Mouse (Mus musculus): ENCODE results near the gene Serpinf1. TPM values are rescaled to one million over a fixed set of nuclear protein-coding genes. Genes with fewer than 3 reads are reported as not detected.

The Serpinf1 gene
- polyA plus RNA-seq, 1 experiment from 2014 or later = 32.4 TPM

DNA sequence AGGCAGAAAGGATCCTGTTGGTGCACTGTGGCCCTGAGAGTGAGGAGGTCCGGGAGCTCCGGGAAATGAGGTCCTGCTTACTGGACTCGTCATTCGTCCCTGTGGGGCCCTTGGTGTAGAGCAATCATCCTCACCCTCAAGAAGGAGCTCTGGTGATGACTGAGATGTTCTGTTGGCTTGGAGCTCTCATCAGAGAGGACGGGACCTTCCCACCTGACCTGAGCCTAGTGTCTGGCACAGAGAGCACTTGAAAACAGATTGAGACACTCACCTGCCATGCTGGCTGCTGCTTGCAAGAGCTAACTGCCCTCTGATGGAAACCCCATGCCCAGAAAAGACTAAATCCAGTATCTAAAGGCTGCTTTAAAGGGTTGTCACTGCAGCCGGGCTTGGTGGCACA, 17.7 kb downstream of the Serpinf1 start:
- no peak for ATAC-seq (ENCODE audit: insufficient number of reproducible peaks, insufficient read depth, low FRiP score, low read depth)
- Histone ChIP-seq H3K4me2 (ENCODE audit: low read length) (no peak overlapping the region), H3K36me3 (ENCODE audit: control insufficient read depth, insufficient read depth, low read length) (peaks cover 14% of the 10 kb centered on the region; the same call in 1 of the 2 replicates), H3K27ac (replicated peaks in 1 of 2; ENCODE audit: control insufficient read depth in 1 of 2, insufficient read depth in 1 of 2, low read depth in 2 of 2, low read length in 2 of 2) (no peak overlapping the region), H3K4me1 (ENCODE audit: control insufficient read depth in 2 of 2, insufficient read depth in 2 of 2, low read length in 2 of 2) (peaks cover 8 to 19% of the 10 kb centered on the region in 2 experiments), H3K9ac (ENCODE audit: low read length) (no peak overlapping the region), H3K27me3 (ENCODE audit: control insufficient read depth, insufficient read depth, low read length) (no peaks in the 10 kb centered on the region), H3K9me3 (ENCODE audit: control insufficient read depth, low read length) (no peaks in the 10 kb centered on the region), H3K4me3 (ENCODE audit: control insufficient read depth in 1 of 2, insufficient read depth in 1 of 2, low read depth in 1 of 2, low read length in 2 of 2) (no peak overlapping the region)
- WGBS = 88% methylated on average over 6 of the region's 6 CpGs

DNA sequence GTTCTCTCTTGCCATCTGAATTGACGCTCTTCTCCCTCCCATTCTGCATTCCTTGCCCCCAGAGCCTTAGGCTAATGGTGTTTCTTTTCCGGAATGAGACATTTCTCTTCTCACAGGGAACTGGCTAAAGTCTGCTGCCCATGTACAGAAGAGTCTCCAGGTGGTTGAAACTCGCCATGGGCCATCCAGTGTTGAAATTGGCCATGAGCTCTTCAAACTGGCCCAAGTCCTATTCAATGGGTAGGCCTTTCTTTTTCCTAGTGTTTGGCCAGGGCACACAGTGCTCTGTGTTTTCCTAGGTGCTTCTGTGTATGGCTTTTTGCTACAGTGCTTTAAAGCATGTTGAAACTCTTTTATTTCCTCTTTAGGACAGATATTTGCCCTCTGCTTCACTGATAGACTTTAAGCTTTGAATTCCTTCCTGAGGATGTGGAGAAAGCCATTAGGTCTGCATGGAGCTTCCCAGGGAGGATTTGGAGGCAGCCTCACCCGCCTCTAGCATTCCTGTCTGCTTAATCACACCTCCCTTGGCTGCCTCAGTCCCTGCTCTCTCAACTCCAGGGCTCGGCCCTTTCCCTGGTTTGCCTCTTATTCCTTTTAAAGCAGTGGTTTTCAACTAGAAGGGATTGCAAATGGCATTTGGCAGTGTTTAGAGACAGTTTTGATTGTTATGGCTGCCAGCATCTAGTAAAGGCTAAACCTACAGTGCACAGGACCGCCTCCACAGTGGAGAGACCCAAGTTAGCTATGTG, 19.0 kb downstream of the Serpinf1 start:
- no peak overlapping the region for H3K4me3 ChIP-seq (ENCODE audit: control insufficient read depth in 1 of 2, insufficient read depth in 1 of 2, low read depth in 1 of 2, low read length in 2 of 2)
- H3K9me3 ChIP-seq (ENCODE audit: control insufficient read depth, low read length) = no peaks in the 10 kb centered on the region
- peaks cover 15% of the 10 kb centered on the region; the same call in 1 of the 2 replicates for H3K36me3 ChIP-seq (ENCODE audit: control insufficient read depth, insufficient read depth, low read length)
- WGBS = 59% methylated on average over 6 of the region's 6 CpGs
- H3K4me2 ChIP-seq (ENCODE audit: low read length) = no peak overlapping the region
- H3K9ac ChIP-seq (ENCODE audit: low read length) = peak overlapping the region; percentile 57; the same call in 1 of the 2 replicates
- peak overlapping the region; percentile 52 to 74; a peak in 3 of 4 replicates for H3K27ac ChIP-seq (replicated peaks in 1 of 2; ENCODE audit: control insufficient read depth in 1 of 2, insufficient read depth in 1 of 2, low read depth in 2 of 2, low read length in 2 of 2)
- no peaks in the 10 kb centered on the region for H3K27me3 ChIP-seq (ENCODE audit: control insufficient read depth, insufficient read depth, low read length)
- no peak for ATAC-seq (ENCODE audit: insufficient number of reproducible peaks, insufficient read depth, low FRiP score, low read depth)
- peaks cover 8 to 19% of the 10 kb centered on the region in 2 experiments for H3K4me1 ChIP-seq (ENCODE audit: control insufficient read depth in 2 of 2, insufficient read depth in 2 of 2, low read length in 2 of 2)

DNA sequence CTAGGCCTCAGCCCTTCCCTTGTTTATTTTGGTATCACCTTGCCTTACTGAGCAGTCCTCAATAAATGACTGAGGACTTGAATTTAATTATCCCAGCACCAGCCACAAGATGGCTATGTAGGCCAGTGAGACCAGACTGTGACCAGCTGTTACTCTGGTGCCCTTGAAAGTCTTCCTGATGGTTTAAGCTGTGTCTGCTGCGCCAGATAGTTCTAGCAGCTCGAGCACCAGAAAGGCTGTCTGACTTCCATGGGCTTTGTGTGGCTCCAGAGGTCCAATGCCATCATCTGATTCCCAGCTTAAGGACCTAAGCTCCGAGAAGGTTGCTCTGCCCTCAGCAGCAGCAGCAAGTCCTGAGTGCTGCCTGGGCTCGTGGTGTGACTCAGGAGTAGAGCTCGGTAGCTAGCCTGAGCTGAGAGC, 20.2 kb downstream of the Serpinf1 start:
- ATAC-seq (ENCODE audit: insufficient number of reproducible peaks, insufficient read depth, low FRiP score, low read depth) = peak; percentile 56; the same call in 1 of the 2 replicates
- H3K27me3 ChIP-seq (ENCODE audit: control insufficient read depth, insufficient read depth, low read length) = no peaks in the 10 kb centered on the region
- H3K9ac ChIP-seq (ENCODE audit: low read length) = peak overlapping the region; percentile 44; the same call in 1 of the 2 replicates
- H3K4me2 ChIP-seq (ENCODE audit: low read length) = no peak overlapping the region
- H3K9me3 ChIP-seq (ENCODE audit: control insufficient read depth, low read length) = no peaks in the 10 kb centered on the region
- peak overlapping the region; percentile 57 to 74 for H3K27ac ChIP-seq (replicated peaks in 1 of 2; ENCODE audit: control insufficient read depth in 1 of 2, insufficient read depth in 1 of 2, low read depth in 2 of 2, low read length in 2 of 2)
- peaks cover 8 to 24% of the 10 kb centered on the region in 2 experiments for H3K4me1 ChIP-seq (ENCODE audit: control insufficient read depth in 2 of 2, insufficient read depth in 2 of 2, low read length in 2 of 2)
- WGBS = 29% methylated on average over 5 of the region's 5 CpGs
- no peak overlapping the region for H3K4me3 ChIP-seq (ENCODE audit: control insufficient read depth in 1 of 2, insufficient read depth in 1 of 2, low read depth in 1 of 2, low read length in 2 of 2)
- peaks cover 15% of the 10 kb centered on the region; the same call in 1 of the 2 replicates for H3K36me3 ChIP-seq (ENCODE audit: control insufficient read depth, insufficient read depth, low read length)

GRCm38 (mm10) chr11:75400099-75400498, 22.4 kb downstream of the Serpinf1 start:
- Histone ChIP-seq H3K9me3 (ENCODE audit: control insufficient read depth, low read length) (no peaks in the 10 kb centered on the region), H3K9ac (ENCODE audit: low read length) (no peak overlapping the region), H3K4me3 (ENCODE audit: control insufficient read depth in 1 of 2, insufficient read depth in 1 of 2, low read depth in 1 of 2, low read length in 2 of 2) (no peak overlapping the region), H3K27me3 (ENCODE audit: control insufficient read depth, insufficient read depth, low read length) (no peaks in the 10 kb centered on the region), H3K27ac (replicated peaks in 1 of 2; ENCODE audit: control insufficient read depth in 1 of 2, insufficient read depth in 1 of 2, low read depth in 2 of 2, low read length in 2 of 2) (no peak overlapping the region), H3K4me2 (ENCODE audit: low read length) (no peak overlapping the region), H3K4me1 (ENCODE audit: control insufficient read depth in 2 of 2, insufficient read depth in 2 of 2, low read length in 2 of 2) (peaks cover 8 to 32% of the 10 kb centered on the region in 2 experiments), H3K36me3 (ENCODE audit: control insufficient read depth, insufficient read depth, low read length) (peaks cover 15% of the 10 kb centered on the region; the same call in 1 of the 2 replicates)
- ATAC-seq (ENCODE audit: insufficient number of reproducible peaks, insufficient read depth, low FRiP score, low read depth) = no peak
- 67% methylated on average over 9 of the region's 9 CpGs for WGBS

- H3K9ac ChIP-seq (ENCODE audit: low read length) = no peak overlapping the region
- WGBS = 76% methylated on average over 11 of the region's 11 CpGs
- H3K27ac ChIP-seq (replicated peaks in 1 of 2; ENCODE audit: control insufficient read depth in 1 of 2, insufficient read depth in 1 of 2, low read depth in 2 of 2, low read length in 2 of 2) = no peak overlapping the region
- no peaks in the 10 kb centered on the region for H3K9me3 ChIP-seq (ENCODE audit: control insufficient read depth, low read length)
- ATAC-seq (ENCODE audit: insufficient number of reproducible peaks, insufficient read depth, low FRiP score, low read depth) = no peak
- no peaks in the 10 kb centered on the region for H3K27me3 ChIP-seq (ENCODE audit: control insufficient read depth, insufficient read depth, low read length)
- H3K4me3 ChIP-seq (ENCODE audit: control insufficient read depth in 1 of 2, insufficient read depth in 1 of 2, low read depth in 1 of 2, low read length in 2 of 2) = no peak overlapping the region
- H3K4me1 ChIP-seq (ENCODE audit: control insufficient read depth in 2 of 2, insufficient read depth in 2 of 2, low read length in 2 of 2) = peaks cover 8 to 32% of the 10 kb centered on the region in 2 experiments
- H3K4me2 ChIP-seq (ENCODE audit: low read length) = no peak overlapping the region
- H3K36me3 ChIP-seq (ENCODE audit: control insufficient read depth, insufficient read depth, low read length) = peaks cover 15% of the 10 kb centered on the region; the same call in 1 of the 2 replicates
Measured at GRCm38 (mm10) chr11:75399411-75399841, 23.1 kb downstream of the Serpinf1 start.

DNA sequence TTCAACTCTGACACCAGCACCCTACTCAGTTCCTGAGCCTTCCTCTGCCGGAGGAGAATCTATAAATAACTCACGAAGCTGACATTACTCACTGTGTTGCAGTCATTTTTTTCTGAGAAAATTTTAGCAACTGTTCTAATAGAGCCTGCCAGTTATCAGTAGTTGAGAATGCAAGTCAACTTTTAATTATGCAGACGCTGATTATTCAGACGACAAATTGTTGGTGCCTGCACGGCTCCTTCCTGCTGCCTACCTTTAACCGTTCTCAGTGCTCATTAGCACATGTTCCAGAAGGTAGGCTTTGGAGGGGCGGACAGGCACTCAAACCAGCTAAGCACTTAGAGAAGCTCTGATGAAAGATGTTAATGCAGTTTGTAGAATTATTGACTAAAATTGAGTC, 25.0 kb downstream of the Serpinf1 start:
- no peak for ATAC-seq (ENCODE audit: insufficient number of reproducible peaks, insufficient read depth, low FRiP score, low read depth)
- Histone ChIP-seq H3K27ac (replicated peaks in 1 of 2; ENCODE audit: control insufficient read depth in 1 of 2, insufficient read depth in 1 of 2, low read depth in 2 of 2, low read length in 2 of 2) (peak overlapping the region in 1 of 2 experiments; percentile 15; a peak in 2 of 4 replicates), H3K4me2 (ENCODE audit: low read length) (peak overlapping the region; percentile 42), H3K9ac (ENCODE audit: low read length) (peak overlapping the region; percentile 21; the same call in 1 of the 2 replicates), H3K4me3 (ENCODE audit: control insufficient read depth in 1 of 2, insufficient read depth in 1 of 2, low read depth in 1 of 2, low read length in 2 of 2) (no peak overlapping the region), H3K9me3 (ENCODE audit: control insufficient read depth, low read length) (no peaks in the 10 kb centered on the region), H3K4me1 (ENCODE audit: control insufficient read depth in 2 of 2, insufficient read depth in 2 of 2, low read length in 2 of 2) (peaks cover 2 to 15% of the 10 kb centered on the region in 2 experiments), H3K36me3 (ENCODE audit: control insufficient read depth, insufficient read depth, low read length) (peaks cover 16% of the 10 kb centered on the region; the same call in 1 of the 2 replicates), H3K27me3 (ENCODE audit: control insufficient read depth, insufficient read depth, low read length) (no peaks in the 10 kb centered on the region)
- 29% methylated on average over 7 of the region's 7 CpGs for WGBS

GRCm38 (mm10) chr11:75395611-75396010, 26.9 kb downstream of the Serpinf1 start:
- no peak overlapping the region for H3K9ac ChIP-seq (ENCODE audit: low read length)
- no peak overlapping the region for H3K4me2 ChIP-seq (ENCODE audit: low read length)
- H3K36me3 ChIP-seq (ENCODE audit: control insufficient read depth, insufficient read depth, low read length) = peaks cover 11% of the 10 kb centered on the region; the same call in 1 of the 2 replicates
- H3K4me3 ChIP-seq (ENCODE audit: control insufficient read depth in 1 of 2, insufficient read depth in 1 of 2, low read depth in 1 of 2, low read length in 2 of 2) = no peak overlapping the region
- H3K4me1 ChIP-seq (ENCODE audit: control insufficient read depth in 2 of 2, insufficient read depth in 2 of 2, low read length in 2 of 2) = peaks cover 0 to 13% of the 10 kb centered on the region in 2 experiments; a peak in 3 of 4 replicates
- no peak overlapping the region for H3K27ac ChIP-seq (replicated peaks in 1 of 2; ENCODE audit: control insufficient read depth in 1 of 2, insufficient read depth in 1 of 2, low read depth in 2 of 2, low read length in 2 of 2)
- ATAC-seq (ENCODE audit: insufficient number of reproducible peaks, insufficient read depth, low FRiP score, low read depth) = no peak
- H3K9me3 ChIP-seq (ENCODE audit: control insufficient read depth, low read length) = no peaks in the 10 kb centered on the region
- 48% methylated on average over 1 of the region's 1 CpGs for WGBS
- H3K27me3 ChIP-seq (ENCODE audit: control insufficient read depth, insufficient read depth, low read length) = no peaks in the 10 kb centered on the region
